Mouse (Mus musculus): ENCODE results near the gene Smo.

Gene Smo

DNA sequence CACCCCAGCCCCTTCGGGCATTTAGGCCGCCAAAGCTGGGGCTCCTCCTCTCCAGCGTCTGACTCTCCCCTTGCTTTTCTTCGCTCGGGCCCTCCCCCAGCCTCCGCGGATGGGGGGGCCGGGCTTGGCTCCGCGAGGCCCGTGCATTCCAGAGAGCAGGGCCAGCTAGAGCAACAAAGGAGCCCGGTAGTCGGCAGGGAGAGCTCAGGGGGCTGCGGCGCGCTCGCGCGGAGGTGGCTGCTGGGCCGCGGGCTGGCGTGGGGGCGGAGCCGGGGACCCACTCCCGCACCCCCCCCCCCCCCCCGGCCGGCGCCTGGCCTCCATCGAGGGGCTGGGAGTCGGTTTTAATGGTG, at the start of gene Smo:
TSS of gene Smo (plus strand) at position 168 of the 353 bp plus-strand sequence.
- POLR2A ChIA-PET: interaction anchor here (0.6 to 6.6 kb wide), 60 partner anchors 8 to 1337 kb away, joined by 3 to 50 read pairs (median 4); partner anchors contain the start of genes Tspan33 (in 3 of the 4), Calu (in 2 of the 4), Strip2 (in 2 of the 4) and Ahcyl2 (in 1 of the 4)

DNA sequence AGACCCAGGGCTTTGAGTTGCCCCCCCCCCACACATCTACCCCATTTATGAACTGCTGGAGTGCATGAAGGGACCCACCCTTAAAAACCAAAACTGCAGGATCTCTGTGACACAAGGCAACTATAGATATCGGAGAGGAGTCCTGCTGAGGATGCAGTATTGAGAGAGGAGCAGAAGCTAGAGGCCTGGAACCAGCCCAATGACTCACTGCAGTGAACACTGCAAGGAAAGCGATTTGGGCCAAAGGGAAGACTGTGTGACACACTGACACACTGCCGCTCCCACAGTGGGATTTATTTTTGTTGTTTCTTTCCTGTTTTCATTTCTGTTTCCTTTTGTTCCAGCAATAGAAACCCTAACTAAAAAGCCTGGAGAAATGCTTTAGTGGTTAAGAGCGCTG, 49.4 kb upstream of the Smo start:
- CTCF ChIA-PET: no interaction called here
- POLR2A ChIA-PET: interaction anchor here in 1 of 4 experiments (0.6 to 1.2 kb wide), 3 partner anchors 9 to 470 kb away, joined by 3 to 4 read pairs (median 3); partner anchors contain the start of genes Impdh1 and Tspan33

More for the DNA sequence above, at the start of gene Smo:
- CTCF ChIA-PET: interaction anchor here (0.6 to 2.5 kb wide), 8 partner anchors 11 to 495 kb away, joined by 3 to 9 read pairs (median 4); no protein-coding TSS in a partner anchor

DNA sequence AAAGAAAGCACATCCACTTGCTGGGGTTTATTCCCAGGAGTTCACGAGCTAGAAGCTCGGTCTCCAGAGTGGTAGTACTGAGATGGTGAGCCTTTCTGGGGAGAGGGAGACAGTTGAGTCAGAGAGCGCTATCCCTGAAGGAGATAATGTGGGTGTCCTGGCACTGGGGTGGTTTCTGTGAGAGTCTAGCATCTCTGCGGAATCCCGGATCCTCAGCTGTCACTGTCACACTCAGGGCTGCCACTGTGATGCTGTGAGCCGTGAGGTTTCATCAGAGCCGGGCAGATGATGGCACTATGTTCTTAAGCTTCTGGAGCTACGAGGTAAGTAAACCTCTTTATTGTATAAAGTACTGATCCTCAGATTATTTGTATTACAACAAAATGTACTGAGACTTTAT, 45.8 kb upstream of the Smo start:
- POLR2A ChIA-PET: interaction anchor here in 1 of 4 experiments (0.5 to 1.0 kb wide), 2 partner anchors 28 to 179 kb away, joined by 3 to 4 read pairs; no protein-coding TSS in a partner anchor

DNA sequence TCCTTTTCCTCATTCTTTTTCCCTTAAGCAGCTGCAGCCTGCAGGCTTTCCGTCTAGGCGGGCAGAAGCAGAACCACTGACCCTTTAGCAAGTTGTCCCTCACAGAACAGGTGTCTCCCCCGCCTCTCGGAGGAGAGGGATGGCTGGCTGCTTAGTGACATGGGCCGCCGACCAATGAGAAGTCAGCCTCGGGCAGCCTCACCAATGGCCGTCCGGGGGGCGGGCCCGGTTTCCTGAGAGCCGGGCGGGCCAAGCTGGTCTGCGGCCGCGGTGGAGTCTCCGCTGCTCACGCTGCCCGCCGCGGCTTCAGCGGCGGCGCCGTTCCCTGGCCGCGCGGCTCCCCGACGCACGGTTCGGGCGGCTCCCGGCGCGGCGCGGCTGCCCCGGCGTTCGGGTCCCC, 41.4 kb upstream of the Smo start, which contains the start of gene Tspan33:
TSS of gene Tspan33 (plus strand) at position 270 of the 400 bp plus-strand sequence.
- ChIA-PET CTCF (interaction anchor here in 3 of 4 experiments (0.5 to 1.9 kb wide), 3 partner anchors 18 to 166 kb away, joined by 3 to 8 read pairs (median 3); no protein-coding TSS in a partner anchor), POLR2A (interaction anchor here in 3 of 4 experiments (0.7 to 2.4 kb wide), 15 partner anchors 8 to 489 kb away, joined by 3 to 13 read pairs (median 3); partner anchors contain the start of genes Smo (in 3 of the 3), Calu (in 2 of the 3), Strip2 (in 1 of the 3) and Tnpo3 (in 1 of the 3))

More for the DNA sequence above, 45.8 kb upstream of the Smo start:
- CTCF ChIA-PET: no interaction called here

DNA sequence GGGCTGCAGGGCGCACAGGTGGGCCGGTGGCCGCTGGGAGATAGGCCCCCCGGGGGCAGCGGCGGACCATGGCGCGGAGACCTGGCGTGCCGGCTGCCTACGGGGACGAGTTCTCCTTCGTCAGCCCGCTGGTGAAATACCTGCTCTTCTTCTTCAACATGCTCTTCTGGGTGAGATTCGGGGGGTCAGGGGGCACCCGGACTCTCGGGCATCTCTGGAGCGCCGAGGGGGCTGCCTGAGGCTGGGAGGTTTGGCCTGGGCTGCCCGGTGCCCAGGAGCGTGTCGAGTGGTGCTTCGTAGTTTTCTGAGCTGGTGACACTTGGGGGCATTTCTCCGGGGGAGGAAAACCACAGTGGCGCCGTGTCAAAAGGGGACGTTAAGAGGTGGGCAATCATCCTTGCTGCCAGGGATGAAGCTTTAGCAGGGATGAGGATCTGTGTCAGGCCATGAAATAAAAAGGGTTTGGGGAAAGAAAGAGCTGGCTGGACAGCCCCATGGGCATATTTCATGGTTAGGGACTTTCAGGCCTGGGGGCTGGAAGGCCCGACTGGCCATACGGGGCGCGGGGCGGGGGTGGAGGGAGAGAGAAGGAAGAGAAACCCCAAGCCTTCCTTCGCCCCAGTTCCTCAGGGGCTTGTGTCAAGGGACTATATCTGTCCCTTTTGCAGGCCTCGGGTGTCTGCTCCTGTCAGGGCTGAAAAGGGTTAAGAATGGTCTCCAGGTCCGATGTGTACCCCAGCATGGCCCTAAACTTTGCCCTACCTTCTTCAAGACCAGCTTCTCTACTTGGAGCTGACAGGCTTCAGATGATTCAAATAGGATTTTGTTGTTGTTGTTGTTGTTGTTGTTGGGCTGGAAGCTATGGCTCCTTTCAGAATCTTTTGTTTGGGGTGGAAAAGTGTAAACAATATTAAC, 40.7 kb upstream of the Smo start:
- CTCF ChIA-PET: interaction anchor here in 3 of 4 experiments (0.5 to 1.9 kb wide), 4 partner anchors 17 to 451 kb away, joined by 3 to 9 read pairs (median 6); no protein-coding TSS in a partner anchor
- POLR2A ChIA-PET: interaction anchor here in 3 of 4 experiments (0.5 to 2.4 kb wide), 20 partner anchors 9 to 490 kb away, joined by 3 to 13 read pairs (median 3); partner anchors contain the start of genes Smo (in 3 of the 3), Calu (in 2 of the 3), Strip2 (in 1 of the 3) and Tnpo3 (in 1 of the 3)

DNA sequence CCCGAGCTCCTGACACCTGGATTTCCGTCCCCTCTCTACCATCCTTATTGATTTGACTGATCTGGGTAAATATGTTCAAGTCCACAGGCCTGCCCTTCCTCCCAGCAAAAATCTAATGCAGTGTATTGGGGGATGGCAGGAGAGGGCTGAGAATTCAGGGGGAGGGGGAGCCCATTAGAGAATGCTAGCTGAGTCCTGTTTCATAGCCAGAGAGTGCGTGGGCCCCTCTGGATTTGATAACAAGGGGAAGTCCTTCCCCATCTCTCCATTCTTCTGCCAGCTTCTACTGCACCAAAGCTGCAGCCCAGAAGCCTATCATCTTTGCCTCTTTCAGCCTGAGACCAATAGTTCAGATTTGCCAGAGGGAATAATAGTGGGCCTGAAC, 40.0 kb upstream of the Smo start:
- CTCF ChIA-PET: interaction anchor here in 3 of 4 experiments (0.5 to 1.9 kb wide), 3 partner anchors 17 to 452 kb away, joined by 3 to 9 read pairs (median 8); no protein-coding TSS in a partner anchor
- POLR2A ChIA-PET: interaction anchor here in 3 of 4 experiments (0.5 to 2.4 kb wide), 9 partner anchors 10 to 290 kb away, joined by 3 to 13 read pairs (median 4); partner anchors contain the start of genes Smo (in 1 of the 3), Strip2 (in 1 of the 3) and Tnpo3 (in 1 of the 3)

DNA sequence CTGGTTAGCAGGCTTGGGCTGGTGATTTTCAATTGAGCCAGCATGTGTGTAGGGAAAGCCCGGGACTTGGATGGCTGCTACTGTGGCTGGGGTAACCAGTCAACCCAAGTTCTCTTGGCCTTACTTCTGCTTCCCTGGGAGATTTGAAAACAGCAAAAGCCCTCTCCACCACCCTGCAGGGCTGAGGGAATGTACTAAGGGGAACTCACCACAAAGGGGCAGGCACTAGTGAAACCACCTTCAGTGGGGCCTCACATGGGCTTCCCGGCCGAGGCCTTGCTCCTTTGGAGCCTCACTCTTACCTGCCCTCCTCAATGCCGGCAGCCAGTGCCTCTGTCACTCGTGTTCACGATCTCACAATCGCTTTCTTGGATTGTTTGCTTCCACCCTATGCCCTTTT, 39.3 kb upstream of the Smo start:
- ChIA-PET CTCF (interaction anchor here in 1 of 4 experiments (0.6 kb wide), 1 partner anchor 22 kb away, joined by 3 read pairs; no protein-coding TSS in a partner anchor), POLR2A (interaction anchor here in 1 of 4 experiments (1.3 to 2.4 kb wide), 2 partner anchors 24 to 40 kb away, joined by 3 to 13 read pairs; partner anchors contain the start of gene Smo)

DNA sequence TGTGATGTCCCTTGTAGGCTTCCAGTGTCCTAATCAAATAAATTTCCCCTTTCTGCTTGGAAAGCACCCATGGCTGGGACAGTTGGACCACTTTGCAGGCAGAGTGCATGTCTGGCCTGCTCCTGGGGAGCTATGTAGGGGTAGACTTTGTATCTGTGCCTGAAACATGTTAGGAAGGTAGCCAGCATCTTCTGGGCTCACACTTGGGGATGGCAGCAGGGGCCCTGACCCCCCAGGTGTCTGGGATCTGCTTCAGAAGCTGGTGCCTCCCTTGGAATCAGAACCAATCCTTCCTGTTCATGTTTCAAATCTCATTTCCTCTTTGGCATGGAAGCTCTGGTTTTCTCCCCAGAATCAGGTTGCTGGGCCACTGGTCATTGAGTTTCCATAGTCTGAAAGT, 38.2 kb upstream of the Smo start:
- ChIA-PET CTCF (no interaction called here), POLR2A (interaction anchor here in 2 of 4 experiments (1.3 to 1.5 kb wide), 2 partner anchors 20 to 349 kb away, joined by 3 read pairs; partner anchors contain the start of gene Calu (in 1 of the 2))

DNA sequence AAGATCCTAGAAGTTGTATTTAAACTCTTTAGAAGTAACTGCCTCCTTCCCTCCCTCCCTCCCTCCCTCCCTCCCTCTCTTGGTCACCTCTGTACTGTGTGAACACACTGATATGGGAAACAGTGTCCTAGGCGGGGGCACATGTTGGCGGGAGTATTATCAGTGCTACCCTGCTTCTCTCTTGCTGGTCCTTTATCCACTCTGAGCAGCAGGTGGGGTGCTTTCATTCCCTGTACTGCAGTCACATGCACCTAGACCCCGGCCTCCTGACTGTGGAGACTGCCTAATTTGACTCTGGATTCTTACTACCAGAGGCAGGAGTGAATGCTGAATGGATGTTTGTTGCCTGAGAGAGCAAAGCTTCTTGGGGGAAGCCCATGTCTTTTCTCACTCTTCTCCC, 37.8 kb upstream of the Smo start:
- ChIA-PET POLR2A (interaction anchor here in 2 of 4 experiments (1.3 to 1.5 kb wide), 2 partner anchors 19 to 350 kb away, joined by 3 read pairs; partner anchors contain the start of gene Calu (in 1 of the 2)), CTCF (no interaction called here)

DNA sequence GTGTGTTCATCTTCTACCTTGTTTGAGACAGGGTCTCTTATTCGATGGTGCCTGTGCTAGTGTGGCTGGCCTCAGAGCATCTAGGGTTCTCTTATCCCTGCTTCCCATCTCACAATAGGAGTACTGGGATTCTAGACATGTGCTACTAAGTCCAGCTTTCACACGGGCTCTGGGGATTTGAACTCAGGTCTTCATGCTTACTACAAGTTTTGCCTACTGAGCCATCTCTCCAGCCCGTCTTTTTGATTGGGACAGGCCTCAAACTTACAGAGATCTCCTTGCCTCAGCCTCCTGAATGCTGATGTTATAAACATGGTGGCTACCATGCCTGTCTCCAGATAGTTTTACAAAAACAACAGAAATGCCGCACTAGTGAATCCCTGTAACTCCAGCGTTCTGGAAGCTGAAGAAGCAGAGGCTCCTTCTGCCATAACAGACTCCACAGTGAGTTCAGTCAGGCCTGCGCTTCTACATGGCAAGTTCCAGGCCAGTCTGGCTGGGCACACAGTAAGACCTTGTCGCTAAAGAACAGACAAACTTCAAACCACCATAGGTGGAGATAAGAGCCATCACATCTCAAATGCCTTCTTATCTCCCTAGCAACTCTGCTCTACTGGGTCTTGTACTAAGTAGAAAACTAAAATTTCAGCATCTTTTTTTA, 36.1 kb upstream of the Smo start:
- POLR2A ChIA-PET: no interaction called here
- CTCF ChIA-PET: interaction anchor here in 1 of 4 experiments (1.1 kb wide), 1 partner anchor 13 kb away, joined by 3 read pairs; no protein-coding TSS in a partner anchor

DNA sequence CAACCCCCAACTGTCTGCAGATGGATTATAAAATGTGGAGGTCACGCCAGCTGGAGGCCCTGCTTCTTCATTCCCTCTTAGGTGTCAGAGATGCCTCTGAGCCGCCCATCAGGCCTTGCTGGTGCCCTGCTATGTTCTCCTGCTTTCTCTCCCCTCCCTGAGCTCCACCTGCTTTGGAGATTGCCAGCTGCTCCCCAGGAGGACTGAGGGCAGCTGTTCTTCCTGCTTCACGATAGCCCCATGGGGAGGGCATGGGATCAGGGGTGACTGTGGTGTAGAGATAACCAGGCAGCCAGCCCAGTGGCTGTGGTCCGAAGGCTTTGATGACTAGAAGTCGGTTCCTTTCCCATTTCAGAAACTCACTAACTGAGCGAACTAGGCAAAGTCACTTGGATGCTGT, 34.3 kb upstream of the Smo start:
- POLR2A ChIA-PET: no interaction called here
- CTCF ChIA-PET: no interaction called here

DNA sequence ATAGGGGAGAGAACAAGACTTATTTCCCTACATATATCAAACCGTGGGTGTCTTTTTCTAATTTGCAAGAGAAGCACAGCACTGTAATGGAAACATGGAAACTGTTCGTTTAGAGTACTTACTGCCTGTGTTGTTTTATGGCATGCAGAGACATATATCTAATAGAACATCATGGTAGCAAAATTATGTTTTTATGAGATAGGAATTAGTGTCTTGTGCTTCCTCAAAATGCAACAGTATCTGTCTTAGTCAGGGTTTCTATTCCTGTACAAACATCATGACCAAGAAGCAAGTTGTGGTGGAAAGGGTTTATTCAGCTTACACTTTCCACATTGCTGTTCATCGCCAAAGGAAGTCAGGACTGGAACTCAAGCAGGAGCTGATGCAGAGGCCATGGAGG, 33.2 kb upstream of the Smo start:
- ChIA-PET POLR2A (interaction anchor here in 2 of 4 experiments (0.6 to 1.4 kb wide), 2 partner anchors 14 to 403 kb away, joined by 3 read pairs; no protein-coding TSS in a partner anchor), CTCF (interaction anchor here in 1 of 4 experiments (1.2 to 1.5 kb wide), 2 partner anchors 10 kb away, joined by 3 to 5 read pairs; no protein-coding TSS in a partner anchor)

DNA sequence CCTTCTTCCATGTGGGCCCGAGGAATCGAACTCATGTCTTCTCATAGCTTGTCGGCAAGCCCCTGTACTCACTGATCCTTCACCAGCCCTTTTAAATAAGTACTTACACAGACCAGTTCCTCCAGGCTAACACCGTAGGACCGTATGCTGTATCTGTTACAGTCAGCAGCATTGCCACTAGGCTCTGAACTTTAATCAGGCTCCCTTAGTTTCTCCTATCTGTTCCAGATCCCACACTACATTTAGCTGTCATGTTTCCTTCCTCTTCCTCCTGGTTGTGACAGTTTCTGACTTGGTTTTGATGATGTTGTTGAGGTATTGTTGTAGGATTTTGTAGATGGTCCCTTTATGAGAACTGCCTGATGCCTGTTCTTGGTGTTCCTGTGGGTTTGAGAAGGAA, 31.2 kb upstream of the Smo start:
- ChIA-PET POLR2A (interaction anchor here in 3 of 4 experiments (0.5 to 1.6 kb wide), 5 partner anchors 14 to 36 kb away, joined by 3 read pairs; no protein-coding TSS in a partner anchor), CTCF (no interaction called here)

DNA sequence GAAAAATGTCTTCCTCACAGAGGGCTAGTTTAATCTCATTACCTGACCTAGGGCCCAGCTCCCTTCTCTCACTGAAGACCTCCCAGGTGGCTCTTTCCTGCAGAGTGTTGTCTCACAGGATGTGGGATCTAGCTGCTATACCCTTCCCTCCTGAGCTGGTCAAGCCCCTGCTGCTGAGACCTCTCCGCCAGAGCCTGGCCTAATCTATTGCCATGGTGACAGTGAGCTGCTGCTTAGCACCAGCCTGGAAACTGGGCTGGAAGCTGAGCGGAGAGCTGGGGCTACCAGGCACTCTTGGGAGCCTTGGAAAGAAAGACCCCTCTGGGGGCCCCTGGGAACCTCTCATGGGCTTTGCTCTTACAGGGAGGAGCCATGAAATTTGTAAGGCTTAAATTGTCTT, 27.4 kb upstream of the Smo start:
- CTCF ChIA-PET: interaction anchor here in 1 of 4 experiments (0.5 kb wide), 1 partner anchor 87 kb away, joined by 4 read pairs; no protein-coding TSS in a partner anchor
- POLR2A ChIA-PET: interaction anchor here in 1 of 4 experiments (1.0 to 1.1 kb wide), 2 partner anchors 19 to 28 kb away, joined by 3 to 6 read pairs; partner anchors contain the start of gene Smo

DNA sequence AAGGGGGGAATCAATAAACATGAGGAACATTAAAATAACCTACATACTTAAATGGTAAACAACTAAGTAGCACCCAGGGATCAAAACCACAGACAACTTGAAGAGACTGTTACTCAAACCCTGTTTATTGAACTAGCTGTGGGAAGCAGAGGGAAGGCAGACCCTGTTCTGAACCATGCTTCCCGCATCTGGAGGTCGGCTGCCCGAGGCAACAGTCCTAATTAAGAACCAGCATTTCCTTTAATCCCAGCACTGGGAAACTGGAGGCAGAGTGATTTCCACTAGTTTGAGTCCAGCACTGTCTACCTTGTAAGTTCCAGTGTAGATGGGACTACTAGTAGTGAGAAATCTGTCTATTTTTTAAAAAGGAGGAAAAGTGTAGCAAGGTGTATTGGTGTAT, 24.0 kb upstream of the Smo start:
- POLR2A ChIA-PET: interaction anchor here in 2 of 4 experiments (0.7 to 2.0 kb wide), 3 partner anchors 17 to 694 kb away, joined by 3 to 11 read pairs (median 4); partner anchors contain the start of genes Smo (in 1 of the 2) and Tspan33 (in 1 of the 2)
- CTCF ChIA-PET: interaction anchor here (0.6 to 1.7 kb wide), 26 partner anchors 9 to 1774 kb away, joined by 3 to 13 read pairs (median 4); partner anchors contain the start of genes Smo (in 1 of the 4) and Tspan33 (in 1 of the 4)

DNA sequence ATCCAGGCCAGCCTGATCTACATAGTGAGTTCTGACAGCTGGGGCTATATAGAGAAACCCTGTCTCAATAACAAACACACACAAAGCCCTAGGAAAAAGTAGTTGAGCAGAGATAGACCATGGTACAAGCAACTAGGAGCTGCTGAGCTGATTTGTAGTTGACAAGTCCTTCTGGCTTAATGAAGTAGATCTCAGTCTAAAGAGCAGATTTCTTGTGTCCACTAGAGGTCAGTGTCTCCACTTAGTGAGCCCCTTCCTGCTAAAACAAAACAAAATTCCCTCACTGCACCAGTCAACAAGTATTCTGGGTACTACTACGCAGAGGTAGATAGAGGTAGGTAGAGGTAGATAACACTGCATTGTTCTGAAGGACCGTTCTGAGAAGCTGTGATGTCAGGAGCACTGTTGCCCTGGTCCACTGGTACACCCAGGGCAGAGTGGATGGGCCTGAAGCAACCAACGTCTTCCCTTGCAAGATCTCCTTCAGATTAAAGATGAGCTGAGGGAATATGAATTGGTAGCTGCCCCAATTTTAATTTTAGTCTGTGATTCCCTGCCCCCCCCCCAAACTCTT, 23.2 kb upstream of the Smo start:
- POLR2A ChIA-PET: interaction anchor here in 1 of 4 experiments (0.6 to 2.0 kb wide), 6 partner anchors 9 to 552 kb away, joined by 3 to 11 read pairs (median 4); partner anchors contain the start of genes Smo and Tspan33
- CTCF ChIA-PET: interaction anchor here (0.6 to 1.7 kb wide), 23 partner anchors 9 to 1775 kb away, joined by 3 to 13 read pairs (median 4); partner anchors contain the start of genes Smo (in 1 of the 4) and Tspan33 (in 1 of the 4)
